Mouse (Mus musculus) liver, embryonic 14.5 days (tissue): ENCODE measurements around the gene Polr1d.

Source experiments
- CTCF ChIP-seq: IDR thresholded peaks from 2 replicates; pipeline ENCODE4 v1.5.1; 2016; ENCODE audit warnings: antibody characterized with exemption, low read depth, control low read depth
- EP300 ChIP-seq: IDR thresholded peaks from 2 replicates; pipeline ENCODE4 v1.6.1; 2016; ENCODE audit warnings: antibody characterized with exemption, low read depth

GRCm38 (mm10) chr5:147036028-147036427, 40.8 kb upstream of the Polr1d start:
- no peak for TF ChIP-seq CTCF
- TF ChIP-seq EP300 = no peak
